Mouse (Mus musculus) liver, adult (tissue): ENCODE results near the gene A930033H14Rik.

Experiments
- GATA4 ChIP-seq: IDR thresholded peaks from 2 replicates; pipeline ENCODE4 v1.6.1; 2014; ENCODE audit warnings: mild to moderate bottlenecking, low read length; ENCODE audit not compliant: insufficient replicate concordance

A930033H14Rik gene

DNA sequence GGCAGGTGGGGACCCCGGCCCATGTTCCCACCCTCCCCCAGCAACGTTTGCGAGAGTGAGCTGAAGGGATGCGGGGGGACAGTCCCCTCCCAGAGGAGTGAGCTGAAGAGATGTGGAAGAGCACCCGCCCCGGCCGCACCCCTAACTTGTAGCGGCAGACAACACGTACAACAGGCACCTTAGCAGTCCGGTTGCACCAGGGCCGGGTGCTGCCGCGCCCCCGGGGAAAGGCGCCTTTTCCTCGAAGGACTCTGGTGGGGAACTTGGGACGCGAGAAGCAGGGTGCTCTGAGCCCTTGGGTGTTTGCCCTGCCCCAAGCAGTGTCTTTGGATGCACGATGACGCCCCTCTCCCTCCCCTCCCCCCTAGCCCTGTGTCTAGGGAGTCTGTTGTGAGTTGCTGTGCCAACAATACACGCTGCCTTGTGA, 566 bp upstream of the A930033H14Rik start:
- no peak for TF ChIP-seq GATA4

DNA sequence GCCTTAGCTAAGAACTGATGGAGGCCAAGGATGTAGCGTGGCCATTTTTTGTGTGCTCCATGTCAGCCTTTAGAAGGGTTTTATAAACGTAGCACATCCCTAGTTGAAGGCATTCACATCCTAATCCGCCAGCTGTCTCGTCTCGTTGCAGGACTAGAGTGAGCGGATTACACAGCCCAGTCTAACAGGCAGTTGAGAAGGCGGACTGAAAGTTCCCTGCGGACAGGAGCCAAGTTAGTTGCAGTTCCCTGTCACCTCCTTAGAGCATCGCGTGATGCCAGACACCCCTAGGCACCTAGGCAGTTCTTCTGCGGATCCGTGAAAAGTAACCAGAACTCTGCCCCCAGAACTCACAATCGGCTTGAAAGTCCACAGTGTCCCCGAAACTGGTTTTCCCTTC, 922 bp downstream of the A930033H14Rik start:
- no peak for TF ChIP-seq GATA4

DNA sequence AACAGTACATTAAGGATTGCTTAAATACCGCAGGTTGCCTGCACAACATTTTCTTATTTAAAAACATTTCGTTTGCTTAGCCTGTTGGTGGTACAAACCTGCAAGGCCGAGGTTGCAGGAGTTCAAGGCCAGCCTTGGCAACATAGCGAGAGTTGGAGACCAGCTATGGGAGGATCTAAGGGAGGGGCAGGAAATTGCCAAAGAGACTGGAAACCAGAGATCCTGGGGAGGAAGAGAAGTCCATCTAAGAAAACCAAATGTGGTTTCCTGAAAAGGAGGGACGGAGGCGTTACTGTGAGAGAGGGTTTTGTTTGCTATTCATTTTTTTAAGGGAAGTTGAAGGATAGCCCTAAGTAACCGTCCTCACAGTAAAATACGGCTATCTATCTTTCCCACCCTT, 1.3 kb downstream of the A930033H14Rik start:
- TF ChIP-seq GATA4, result no peak

DNA sequence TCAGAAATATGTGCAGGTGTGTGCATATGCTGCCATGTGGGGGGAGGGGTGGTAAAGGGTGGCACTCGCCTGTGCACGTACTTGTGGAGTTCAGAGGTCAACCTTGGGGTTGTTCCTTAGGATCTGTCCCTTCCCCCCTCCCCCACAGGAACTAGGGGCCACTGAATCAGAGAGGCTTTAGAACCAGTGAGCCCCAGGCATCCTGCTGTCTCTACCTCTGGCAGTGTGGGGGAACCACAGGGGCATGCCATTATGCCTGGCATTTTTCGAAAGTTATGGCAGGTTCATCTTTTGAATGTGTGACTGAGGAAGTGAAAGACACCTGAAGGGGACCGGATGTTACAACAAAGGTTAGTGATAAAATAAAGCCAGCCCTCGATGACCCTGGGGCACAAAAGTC, 2.2 kb downstream of the A930033H14Rik start:
- TF ChIP-seq GATA4, result no peak

DNA sequence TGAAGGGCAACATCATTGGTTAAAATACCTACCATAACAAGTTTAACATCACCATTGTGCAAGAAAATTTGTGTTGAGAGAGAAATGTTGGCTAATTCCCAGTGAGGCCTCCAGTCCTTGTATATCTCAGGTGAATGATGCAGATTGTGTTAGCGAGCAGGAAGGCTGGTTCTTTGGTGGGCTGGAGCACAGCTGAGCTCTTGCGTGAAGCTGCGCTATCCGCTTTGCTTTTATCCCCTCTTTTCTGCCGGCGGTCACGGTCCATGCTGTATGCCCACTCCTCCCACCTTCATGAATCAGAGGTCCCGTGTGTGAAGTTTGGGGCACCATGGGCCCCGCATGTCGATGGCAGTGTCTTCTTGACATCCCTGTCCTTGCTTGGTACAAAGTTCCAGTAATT, 2.9 kb downstream of the A930033H14Rik start:
- TF ChIP-seq GATA4, result no peak

DNA sequence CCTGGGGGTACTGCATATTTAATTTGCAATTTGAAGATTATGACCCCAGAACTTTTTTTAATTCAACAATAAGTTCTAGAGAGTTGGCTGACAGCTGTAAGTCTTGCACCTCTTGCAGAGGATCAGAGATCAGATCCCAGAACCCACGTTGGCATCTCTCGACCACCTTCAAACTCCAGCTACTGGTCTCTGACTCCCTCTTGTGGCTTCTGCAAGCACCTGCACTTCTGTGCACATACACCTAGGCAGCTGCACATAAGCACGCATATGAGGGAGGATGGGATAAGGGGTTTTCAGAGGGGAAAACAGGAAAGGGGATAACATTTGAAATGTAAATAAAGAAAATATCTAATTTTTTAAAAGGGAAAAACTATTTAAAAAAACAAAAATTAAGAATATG, 4.2 kb downstream of the A930033H14Rik start:
- no peak for TF ChIP-seq GATA4

DNA sequence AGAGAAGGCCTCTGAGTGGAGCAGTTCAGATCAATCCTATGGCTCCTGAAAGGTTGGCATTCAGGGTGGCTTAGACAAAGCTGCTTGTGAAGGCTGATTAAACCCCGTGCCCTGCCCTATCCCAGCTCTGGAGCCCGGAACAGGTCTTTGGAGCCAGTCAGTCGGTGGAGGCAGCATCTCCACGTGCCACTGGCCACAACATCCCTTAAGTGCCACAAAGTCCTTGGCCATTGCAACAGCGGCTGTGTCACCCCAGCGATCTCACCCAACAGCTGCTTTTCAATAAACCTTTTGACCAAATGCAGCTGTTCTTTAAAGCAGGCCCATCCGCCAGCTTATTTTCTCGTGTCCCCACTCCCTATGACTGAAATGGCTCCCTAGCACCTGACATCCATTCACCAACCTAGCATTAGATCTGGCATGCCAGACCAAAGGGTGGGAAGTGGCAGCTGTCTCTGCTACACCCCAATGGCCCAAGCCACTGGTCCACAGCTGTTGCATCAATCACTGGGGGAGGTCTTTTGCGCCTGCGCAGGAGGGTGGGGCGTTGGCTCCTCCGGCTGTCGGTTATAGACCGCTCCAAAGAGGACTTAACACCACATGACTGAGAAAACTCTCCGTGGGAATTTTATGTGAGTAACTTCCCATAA, 4.8 kb downstream of the A930033H14Rik start:
- no peak for TF ChIP-seq GATA4

DNA sequence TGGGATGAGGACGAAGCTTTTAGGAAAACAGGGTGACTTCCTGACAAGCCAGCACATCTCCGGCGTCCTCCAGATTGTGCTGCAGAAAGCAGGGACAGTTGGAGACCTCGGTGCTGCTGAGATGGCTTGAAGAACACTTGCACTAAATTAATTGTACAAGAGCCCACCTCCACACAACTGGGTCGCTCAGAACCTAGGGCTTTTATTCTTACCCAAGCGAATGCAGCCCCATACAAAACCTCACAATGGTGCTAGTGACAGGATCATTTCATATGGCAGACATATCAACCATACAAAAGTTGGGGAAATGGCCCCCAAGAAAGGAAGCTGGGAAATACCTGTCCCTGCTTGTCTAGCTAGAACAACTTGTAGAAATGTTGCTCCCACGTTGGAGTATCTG, 5.4 kb downstream of the A930033H14Rik start:
- no peak for TF ChIP-seq GATA4

DNA sequence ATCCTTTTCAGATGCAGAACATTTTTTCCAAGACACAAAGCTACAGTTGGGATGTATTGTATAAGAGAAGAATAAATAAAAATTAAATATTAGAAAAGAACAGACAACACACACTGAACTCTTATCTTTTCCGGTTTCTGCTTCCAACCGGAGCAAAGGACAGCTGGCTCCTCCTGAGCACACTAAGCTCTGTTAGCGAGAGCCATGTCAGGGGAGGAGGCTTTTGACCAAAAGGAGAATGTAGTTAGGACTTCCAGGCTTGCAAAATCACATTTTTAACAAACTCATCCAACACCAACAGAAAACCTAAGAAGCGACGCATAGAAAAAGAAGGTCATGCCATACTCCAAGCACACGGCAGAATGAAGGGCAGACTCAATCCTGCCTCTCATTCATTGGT, 6.8 kb downstream of the A930033H14Rik start:
- TF ChIP-seq GATA4, result 0 out of 2 replicates have a peak, but pooled peaks have one; percentile 16

DNA sequence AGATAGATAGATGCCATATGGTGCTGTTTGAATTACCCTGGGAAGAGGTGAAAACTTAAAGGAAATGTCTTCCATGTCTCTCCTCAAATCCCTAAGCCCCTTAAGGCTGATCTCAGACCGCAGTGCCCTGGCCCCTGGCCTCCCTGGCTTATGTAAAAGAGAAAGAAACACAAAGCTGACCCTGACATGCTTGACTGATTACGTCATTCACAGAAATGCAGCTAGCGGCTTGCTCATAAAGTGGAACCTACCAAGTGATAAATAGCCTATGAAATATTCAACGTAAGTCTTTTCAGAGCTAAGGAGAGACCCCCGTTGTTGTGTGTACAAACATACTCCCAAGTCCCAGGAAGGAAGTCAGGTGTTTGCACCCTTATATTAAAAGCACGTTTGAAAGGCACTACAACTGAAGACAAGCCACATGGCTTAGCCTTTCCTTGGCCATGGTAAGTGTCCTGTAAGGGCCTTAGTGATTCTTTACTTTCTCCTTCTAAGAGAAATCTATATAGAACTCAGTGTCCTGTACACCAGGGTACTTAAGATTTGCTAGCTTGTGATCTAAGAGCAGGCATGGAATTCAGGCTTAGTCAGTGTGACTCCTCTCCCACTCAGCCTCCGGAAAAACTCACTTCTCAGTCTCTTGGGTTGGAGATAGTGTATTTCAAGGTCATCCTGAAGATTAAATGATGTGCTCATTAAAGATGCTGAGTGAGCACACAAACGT, 8.1 kb downstream of the A930033H14Rik start:
- TF ChIP-seq GATA4, result no peak

DNA sequence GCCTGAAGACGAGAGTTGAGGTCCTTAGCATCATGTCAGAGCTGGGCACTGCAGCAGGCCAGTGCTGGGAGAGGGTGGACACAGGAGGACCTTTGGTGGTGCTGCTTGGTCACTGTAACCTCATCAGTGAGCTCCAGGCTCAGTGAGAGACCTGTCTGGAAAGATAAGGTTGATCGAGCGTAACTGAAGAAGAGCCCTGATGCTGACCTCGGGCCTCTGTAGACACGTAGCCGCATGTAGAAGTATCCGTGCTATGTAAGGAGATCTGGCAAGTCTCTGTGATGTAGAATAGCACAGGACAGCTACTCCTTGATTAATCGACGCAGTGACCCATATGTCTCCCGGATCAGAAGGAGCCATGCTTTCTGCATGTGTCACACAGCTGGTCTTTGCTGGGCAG, 19.2 kb downstream of the A930033H14Rik start:
- no peak for TF ChIP-seq GATA4

DNA sequence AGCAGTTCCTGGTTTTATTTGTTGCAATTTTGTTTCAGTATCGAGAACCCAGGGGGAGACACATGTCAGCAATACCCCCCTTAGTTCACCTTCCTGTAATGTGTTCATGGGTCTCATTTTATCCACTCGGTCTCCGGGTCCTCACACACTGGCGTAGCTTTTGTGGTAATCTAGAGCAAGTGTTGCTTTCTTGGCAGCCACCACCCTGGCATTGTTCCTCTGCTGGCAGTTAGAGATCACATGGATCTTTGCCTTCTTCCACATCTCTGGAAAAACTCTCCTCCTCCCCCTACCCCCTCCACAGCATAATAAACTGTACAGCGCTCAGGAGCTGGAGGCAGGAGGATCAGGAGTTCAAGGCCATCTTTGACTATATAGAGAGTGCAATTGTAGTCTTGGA, 20.6 kb downstream of the A930033H14Rik start:
- TF ChIP-seq GATA4, result no peak

DNA sequence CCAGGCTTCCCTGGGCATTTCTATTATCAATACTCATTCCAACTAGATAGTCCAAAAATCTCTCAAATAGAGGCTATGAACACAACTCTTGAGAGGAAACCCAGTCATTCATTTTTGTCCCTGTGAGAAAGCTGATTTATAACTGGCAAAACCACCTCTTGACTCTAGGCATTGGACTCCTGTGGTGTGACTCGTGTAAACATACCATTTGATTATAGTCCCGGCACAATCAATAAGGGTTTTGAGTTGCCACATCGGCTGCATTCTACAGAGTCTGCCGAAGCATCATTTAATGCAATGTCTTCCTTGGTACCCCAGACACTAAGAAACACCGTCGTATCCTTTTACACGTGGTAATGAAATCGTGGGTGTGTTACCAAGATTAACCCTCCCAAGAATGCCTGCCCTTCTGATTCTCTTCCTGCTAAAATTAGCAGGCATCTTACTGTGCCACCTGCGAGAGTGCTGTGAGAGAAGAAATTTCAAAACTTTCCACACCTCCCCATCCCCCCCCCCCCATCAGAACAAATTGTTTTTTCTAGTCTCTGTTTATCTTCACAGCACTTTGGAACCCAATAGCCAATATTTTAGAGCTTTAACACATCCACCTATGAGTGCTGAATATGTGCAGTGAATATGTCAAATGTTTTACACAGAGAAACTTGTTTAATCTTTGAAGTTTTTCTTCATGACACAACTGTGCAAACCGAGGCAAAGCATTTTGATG, 22.3 kb downstream of the A930033H14Rik start:
- TF ChIP-seq GATA4, result no peak

DNA sequence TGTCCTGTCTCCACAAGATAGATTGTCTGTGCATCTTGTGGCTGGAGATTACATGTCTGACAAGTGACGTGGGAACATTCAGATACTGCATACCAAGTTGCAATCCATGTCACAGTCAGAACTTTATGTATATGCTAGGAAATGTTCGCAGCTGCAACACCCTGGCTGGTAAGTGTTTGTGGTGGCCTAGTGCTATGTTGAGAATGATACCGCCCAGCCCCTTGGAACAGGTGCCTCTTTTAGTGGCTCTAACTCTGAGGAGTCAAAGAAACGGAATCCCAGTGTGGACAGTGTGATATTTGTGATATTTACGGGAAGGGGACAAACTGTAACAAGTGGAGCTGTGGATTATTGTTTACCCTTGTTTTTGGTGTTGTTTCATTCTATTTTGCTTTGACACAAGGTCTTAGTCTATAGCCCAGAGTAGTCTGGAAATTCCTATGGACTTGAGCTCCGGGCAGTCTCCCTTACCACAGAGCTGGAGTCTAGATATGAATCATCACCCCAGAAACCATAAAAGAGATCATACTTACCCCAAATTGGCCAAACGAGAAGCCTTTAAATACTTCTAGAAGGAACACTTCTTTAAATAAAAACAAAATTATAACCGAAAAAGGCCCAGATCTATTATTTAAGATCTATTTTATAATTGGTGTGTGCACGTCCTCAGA, 25.0 kb downstream of the A930033H14Rik start:
- TF ChIP-seq GATA4, result no peak
